Mouse (Mus musculus) adrenal gland, adult 8-10 months (tissue): ENCODE results near the gene Rcvrn. TPM values are rescaled to one million over a fixed set of nuclear protein-coding genes. Genes with fewer than 3 reads are reported as not detected.

Experiments
- DNase-seq: peaks from one replicate; pipeline ENCODE4 v3.0.0; 2022
- total RNA-seq, 4 experiments: library from RNA; stranded (reverse); gene quantifications; 2 replicates each; pipeline ENCODE4 v1.2.4; 2022

Gene Rcvrn
- total RNA-seq, 4 experiments from 2014 or later = 1.0 TPM; not detected in 3

GRCm38 (mm10) chr11:67670031-67670430 is 25.1 kb upstream of the Rcvrn start:
- no peak for DNase-seq

GRCm38 (mm10) chr11:67672140-67672539 is 23.0 kb upstream of the Rcvrn start:
- no peak for DNase-seq

GRCm38 (mm10) chr11:67675562-67676540 is 19.3 kb upstream of the Rcvrn start:
- no peak for DNase-seq

- DNase-seq = no peak
Measured at GRCm38 (mm10) chr11:67679300-67679699, 15.8 kb upstream of the Rcvrn start.

GRCm38 (mm10) chr11:67679930-67680329 is 15.2 kb upstream of the Rcvrn start:
- no peak for DNase-seq

- no peak for DNase-seq
Measured at GRCm38 (mm10) chr11:67681871-67682270, 13.3 kb upstream of the Rcvrn start.

- no peak for DNase-seq
Measured at GRCm38 (mm10) chr11:67686109-67686508, 9.0 kb upstream of the Rcvrn start.

GRCm38 (mm10) chr11:67712976-67713375 is 17.9 kb downstream of the Rcvrn start:
- no peak for DNase-seq

GRCm38 (mm10) chr11:67715382-67715781 is 20.3 kb downstream of the Rcvrn start:
- DNase-seq = no peak

- DNase-seq = no peak
Measured at GRCm38 (mm10) chr11:67721485-67721884, 26.4 kb downstream of the Rcvrn start.

GRCm38 (mm10) chr11:67722399-67723156 is 27.5 kb downstream of the Rcvrn start:
- no peak for DNase-seq

- DNase-seq = no peak
Measured at GRCm38 (mm10) chr11:67723231-67724013, 28.3 kb downstream of the Rcvrn start.

- DNase-seq = no peak
Measured at GRCm38 (mm10) chr11:67727095-67727494, 32.0 kb downstream of the Rcvrn start.

GRCm38 (mm10) chr11:67728726-67729125 is 33.6 kb downstream of the Rcvrn start:
- no peak for DNase-seq

- DNase-seq = no peak
Measured at GRCm38 (mm10) chr11:67731056-67731455, 35.9 kb downstream of the Rcvrn start.

- DNase-seq = no peak
Measured at GRCm38 (mm10) chr11:67733726-67734125, 38.6 kb downstream of the Rcvrn start.

GRCm38 (mm10) chr11:67734597-67734996 is 39.5 kb downstream of the Rcvrn start:
- no peak for DNase-seq

GRCm38 (mm10) chr11:67738345-67738744 is 43.2 kb downstream of the Rcvrn start:
- no peak for DNase-seq

GRCm38 (mm10) chr11:67738846-67739490 is 43.8 kb downstream of the Rcvrn start:
- no peak for DNase-seq

- no peak for DNase-seq
Measured at GRCm38 (mm10) chr11:67741569-67741968, 46.4 kb downstream of the Rcvrn start.
